26 mouse cellular contexts compared by ENCODE assay signal in genomic region chr10:67085916-67086315, GRCm38 (mm10).
"Had no signal": no experiment of that assay in that cellular context is flagged by ENCODE, and none has a peak within 500 bp of the region (broad histone marks: within the 10 kb centered on the region; RNA-seq: fewer than 3 reads in every experiment).

No protein-coding gene starts in this region.

- DNase-seq: gastrocnemius, postnatal 14 days; gastrocnemius, postnatal 36 days; heart, adult 11 months; heart, adult 2 months; heart, postnatal 14 days; heart, postnatal 36 days; kidney, adult 11 months; kidney, adult 2 months; kidney, adult 9 months; kidney, postnatal 14 days; kidney, postnatal 36 days; liver; liver, embryonic 13.5 days had no signal

- H3K36me3 ChIP-seq: heart, embryonic 15.5 days; hindbrain, embryonic 13.5 days; hindbrain, embryonic 15.5 days; kidney, embryonic 15.5 days; limb, embryonic 12.5 days; liver, embryonic 13.5 days; liver, embryonic 15.5 days had no signal

- H3K4me3 ChIP-seq: heart, adult 2 months; heart, embryonic 13.5 days; heart, embryonic 15.5 days; hindbrain, embryonic 13.5 days; hindbrain, embryonic 15.5 days; kidney, embryonic 15.5 days; layer of hippocampus, adult 2 months; left cerebral cortex, adult 2 months; limb, embryonic 10.5 days; limb, embryonic 12.5 days; liver, embryonic 13.5 days; liver, embryonic 15.5 days had no signal

- H3K4me1 ChIP-seq: hindbrain, embryonic 15.5 days; liver, embryonic 13.5 days; liver, embryonic 15.5 days had no signal

- H3K27ac ChIP-seq: heart, adult 2 months; heart, embryonic 13.5 days; heart, embryonic 15.5 days; hindbrain, embryonic 15.5 days; kidney, embryonic 15.5 days; kidney, postnatal 0 days; layer of hippocampus, adult 2 months; left cerebral cortex, adult 2 months; limb, embryonic 10.5 days; limb, embryonic 12.5 days; liver, embryonic 13.5 days; liver, embryonic 15.5 days had no signal

- H3K4me2 ChIP-seq: heart, embryonic 11.5 days; heart, embryonic 13.5 days; heart, embryonic 15.5 days; hindbrain, embryonic 13.5 days; hindbrain, embryonic 15.5 days; kidney, embryonic 15.5 days; limb, embryonic 12.5 days; liver, embryonic 11.5 days; liver, embryonic 13.5 days; liver, embryonic 15.5 days had no signal

- H3K9me3 ChIP-seq: heart, embryonic 13.5 days; heart, embryonic 15.5 days; hindbrain, embryonic 13.5 days; hindbrain, embryonic 15.5 days; kidney, embryonic 15.5 days; limb, embryonic 10.5 days; liver, embryonic 13.5 days; liver, embryonic 15.5 days had no signal

- H3K9ac ChIP-seq: heart, embryonic 15.5 days; hindbrain, embryonic 13.5 days; hindbrain, embryonic 15.5 days; kidney, embryonic 15.5 days; limb, embryonic 12.5 days; liver, embryonic 13.5 days; liver, embryonic 15.5 days had no signal

- H3K27me3 ChIP-seq: heart, embryonic 13.5 days; heart, embryonic 15.5 days; hindbrain, embryonic 13.5 days; hindbrain, embryonic 15.5 days; kidney, embryonic 15.5 days; liver, embryonic 13.5 days; liver, embryonic 15.5 days had no signal
